Mouse (Mus musculus) liver, embryonic 14.5 days (tissue): Measurements from ENCODE around the gene Ciita.

Experiments used
- CTCF ChIP-seq: IDR thresholded peaks from 2 replicates; pipeline ENCODE4 v1.5.1; 2016; ENCODE audit warnings: antibody characterized with exemption, low read depth, control low read depth
- EP300 ChIP-seq: IDR thresholded peaks from 2 replicates; pipeline ENCODE4 v1.6.1; 2016; ENCODE audit warnings: antibody characterized with exemption, low read depth

DNA sequence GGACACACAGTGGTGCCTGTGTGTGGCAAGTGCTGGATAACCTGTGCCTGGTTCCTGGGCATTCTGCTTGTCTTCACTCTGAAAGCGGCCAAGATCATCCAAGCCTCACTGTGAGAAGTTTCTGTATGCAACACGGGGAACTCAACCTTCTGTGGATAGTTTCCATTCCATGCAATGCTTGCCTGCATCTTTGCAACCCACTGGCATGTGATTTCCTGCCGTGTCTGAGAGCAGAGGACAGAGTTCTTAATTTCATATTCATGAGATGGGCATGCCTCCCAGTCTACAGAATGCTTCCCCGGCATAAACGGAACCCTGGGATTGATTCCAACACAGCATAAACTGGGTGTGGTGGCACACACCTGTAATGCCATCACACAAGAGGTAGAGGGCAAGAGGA is 41.8 kb upstream of the Ciita start:
- TF ChIP-seq CTCF (no peak), EP300 (no peak)
